Mouse (Mus musculus) hindbrain, embryonic 12.5 days (tissue): ENCODE data around the gene Doc2g. TPM values are rescaled to one million over a fixed set of nuclear protein-coding genes. Genes with fewer than 3 reads are reported as not detected.

Experiments
- ATAC-seq: fragments of 200-750 bp; cut with Nextera tagmentation; 2 replicates; pipeline ENCODE4 v1.8.0; 2017; ENCODE audit warnings: moderate TSS enrichment; ENCODE audit not compliant: low FRiP score
- H3K27ac ChIP-seq: fragments of 300-500 bp; sonication (generic); 2 replicates; pipeline ENCODE4 v1.5.1; 2016; ENCODE audit warnings: mild to moderate bottlenecking
- H3K27me3 ChIP-seq: fragments of 300-500 bp; sonication (generic); 2 replicates; pipeline ENCODE4 v1.6.1; 2016; ENCODE audit warnings: mild to moderate bottlenecking
- H3K36me3 ChIP-seq: fragments of 300-500 bp; sonication (generic); 2 replicates; pipeline ENCODE4 v1.6.1; 2016; ENCODE audit warnings: mild to moderate bottlenecking
- H3K4me1 ChIP-seq: fragments of 300-500 bp; sonication (generic); 2 replicates; pipeline ENCODE4 v1.6.1; 2016
- H3K4me2 ChIP-seq: fragments of 300-500 bp; sonication (generic); replicated peaks from 2 replicates; pipeline ENCODE4 v1.6.1; 2016; ENCODE audit warnings: mild to moderate bottlenecking
- H3K4me3 ChIP-seq: fragments of 300-500 bp; sonication (generic); 2 replicates; pipeline ENCODE4 v1.5.1; 2016; ENCODE audit warnings: mild to moderate bottlenecking
- H3K9ac ChIP-seq: fragments of 300-500 bp; sonication (generic); 2 replicates; pipeline ENCODE4 v1.6.1; 2016; ENCODE audit warnings: mild to moderate bottlenecking, moderate library complexity
- H3K9me3 ChIP-seq: fragments of 300-500 bp; sonication (generic); replicated peaks from 2 replicates; pipeline ENCODE4 v1.6.1; 2016; ENCODE audit warnings: mild to moderate bottlenecking
- WGBS: fragments of 180-500 bp; shearing (Covaris S2); methylation state at CpG from one replicate; pipeline ENCODE4 v1.1.7; 2016; 5-methylcytosine and 5-hydroxymethylcytosine counted together
- polyA plus RNA-seq: library from polyadenylated mRNA; unstranded; fragments of >200 nt; fragmentation: Nextera tagmentation; extraction: Ambion mirVana; gene quantifications from 2 replicates; pipeline ENCODE4 v1.2.1, GENCODE M21; 2016

Gene Doc2g
- polyA plus RNA-seq, 1 experiment from 2014 or later, result 5.8 TPM

GRCm38 (mm10) chr19:4004331-4004730 lies 1.2 kb downstream of the Doc2g start:
- Histone ChIP-seq H3K27ac (no peak overlapping the region), H3K4me2 (no peak overlapping the region), H3K9ac (no peak overlapping the region), H3K4me3 (no peak overlapping the region), H3K9me3 (no peaks in the 10 kb centered on the region), H3K27me3 (no peaks in the 10 kb centered on the region; the same call in 1 of the 2 replicates), H3K4me1 (peaks cover 8% of the 10 kb centered on the region), H3K36me3 (peaks cover 41% of the 10 kb centered on the region)
- no peak for ATAC-seq
- WGBS, result 85% methylated on average over 15 of the region's 15 CpGs

- Histone ChIP-seq H3K27me3 (no peaks in the 10 kb centered on the region; the same call in 1 of the 2 replicates), H3K9me3 (no peaks in the 10 kb centered on the region), H3K4me1 (peaks cover 8% of the 10 kb centered on the region), H3K4me3 (no peak overlapping the region), H3K36me3 (peaks cover 48% of the 10 kb centered on the region), H3K27ac (no peak overlapping the region), H3K9ac (no peak overlapping the region), H3K4me2 (no peak overlapping the region)
- WGBS, result 88% methylated on average over 9 of the region's 9 CpGs
- no peak for ATAC-seq
Observed at GRCm38 (mm10) chr19:4005091-4005490, 2.0 kb downstream of the Doc2g start.

GRCm38 (mm10) chr19:4005971-4006370 lies 2.9 kb downstream of the Doc2g start:
- Histone ChIP-seq H3K9me3 (no peaks in the 10 kb centered on the region), H3K27ac (no peak overlapping the region), H3K27me3 (no peaks in the 10 kb centered on the region; the same call in 1 of the 2 replicates), H3K4me3 (no peak overlapping the region), H3K9ac (no peak overlapping the region), H3K4me1 (peaks cover 6% of the 10 kb centered on the region), H3K36me3 (peaks cover 50% of the 10 kb centered on the region), H3K4me2 (no peak overlapping the region)
- 95% methylated on average over 8 of the region's 8 CpGs for WGBS
- ATAC-seq, result no peak

GRCm38 (mm10) chr19:4011086-4011485 lies 8.0 kb downstream of the Doc2g start:
- Histone ChIP-seq H3K27me3 (no peaks in the 10 kb centered on the region), H3K4me1 (peaks cover 7% of the 10 kb centered on the region), H3K4me3 (no peak overlapping the region), H3K9me3 (no peaks in the 10 kb centered on the region), H3K27ac (no peak overlapping the region), H3K36me3 (peaks cover 42% of the 10 kb centered on the region), H3K4me2 (peak overlapping the region; percentile 70; the same call in 1 of the 2 replicates), H3K9ac (no peak overlapping the region)
- ATAC-seq, result no peak
- WGBS, result 97% methylated on average over 5 of the region's 5 CpGs

GRCm38 (mm10) chr19:4012432-4013022 lies 9.4 kb downstream of the Doc2g start, which contains the start of gene Ndufv1:
Ndufv1 (minus strand) TSS chr19:4012806.
- peak within 1 kb of the TSS; percentile 76 for H3K9ac ChIP-seq
- ATAC-seq, result peak; percentile 99
- peak within 1 kb of the TSS; percentile 82 for H3K4me3 ChIP-seq
- no peaks in the 10 kb centered on the region for H3K9me3 ChIP-seq
- peak within 1 kb of the TSS; percentile 70 for H3K4me2 ChIP-seq
- peaks cover 28% of the 10 kb centered on the region for H3K36me3 ChIP-seq
- H3K27me3 ChIP-seq, result no peaks in the 10 kb centered on the region
- 0 out of 2 replicates have a peak within 1 kb of the TSS, but pooled peaks have one; percentile 40 for H3K27ac ChIP-seq
- H3K4me1 ChIP-seq, result peaks cover 7% of the 10 kb centered on the region
- WGBS, result under 1% methylated on average over 45 of the region's 45 CpGs

GRCm38 (mm10) chr19:4013066-4013465 lies 10.0 kb downstream of the Doc2g start:
- Histone ChIP-seq H3K27me3 (no peaks in the 10 kb centered on the region), H3K27ac (no peak overlapping the region), H3K4me1 (peaks cover 7% of the 10 kb centered on the region), H3K4me3 (peak overlapping the region; percentile 82), H3K4me2 (peak overlapping the region; percentile 48), H3K9ac (no peak overlapping the region), H3K36me3 (peaks cover 22% of the 10 kb centered on the region), H3K9me3 (no peaks in the 10 kb centered on the region)
- peak; percentile 46; the same call in 1 of the 2 replicates for ATAC-seq
- WGBS, result 17% methylated on average over 9 of the region's 9 CpGs

GRCm38 (mm10) chr19:4014802-4015201 lies 11.7 kb downstream of the Doc2g start:
- H3K36me3 ChIP-seq, result peaks cover 5% of the 10 kb centered on the region
- ATAC-seq, result no peak
- no peaks in the 10 kb centered on the region for H3K27me3 ChIP-seq
- H3K4me3 ChIP-seq, result no peak overlapping the region
- H3K9me3 ChIP-seq, result no peaks in the 10 kb centered on the region
- H3K9ac ChIP-seq, result no peak overlapping the region
- no peak overlapping the region for H3K4me2 ChIP-seq
- peaks cover 7% of the 10 kb centered on the region for H3K4me1 ChIP-seq
- no peak overlapping the region for H3K27ac ChIP-seq

- H3K4me2 ChIP-seq, result no peak overlapping the region
- H3K9ac ChIP-seq, result no peak overlapping the region
- H3K4me3 ChIP-seq, result no peak overlapping the region
- no peak overlapping the region for H3K27ac ChIP-seq
- ATAC-seq, result no peak
- WGBS, result 61% methylated on average over 5 of the region's 5 CpGs
- no peaks in the 10 kb centered on the region for H3K27me3 ChIP-seq
- no peaks in the 10 kb centered on the region for H3K36me3 ChIP-seq
- no peaks in the 10 kb centered on the region for H3K9me3 ChIP-seq
- peaks cover 7% of the 10 kb centered on the region for H3K4me1 ChIP-seq
Observed at GRCm38 (mm10) chr19:4015635-4016034, 12.5 kb downstream of the Doc2g start.

GRCm38 (mm10) chr19:4017921-4018587 lies 14.9 kb downstream of the Doc2g start:
- ATAC-seq, result no peak
- no peak overlapping the region for H3K4me2 ChIP-seq
- no peaks in the 10 kb centered on the region for H3K36me3 ChIP-seq
- no peaks in the 10 kb centered on the region; the same call in 1 of the 2 replicates for H3K4me1 ChIP-seq
- no peaks in the 10 kb centered on the region for H3K27me3 ChIP-seq
- no peak overlapping the region for H3K9ac ChIP-seq
- no peaks in the 10 kb centered on the region for H3K9me3 ChIP-seq
- no peak overlapping the region for H3K4me3 ChIP-seq
- no peak overlapping the region for H3K27ac ChIP-seq
- 67% methylated on average over 10 of the region's 10 CpGs for WGBS

GRCm38 (mm10) chr19:4018743-4019583 lies 15.8 kb downstream of the Doc2g start:
- Histone ChIP-seq H3K9ac (no peak overlapping the region), H3K4me2 (no peak overlapping the region), H3K4me3 (no peak overlapping the region), H3K27me3 (no peaks in the 10 kb centered on the region), H3K36me3 (no peaks in the 10 kb centered on the region), H3K9me3 (no peaks in the 10 kb centered on the region), H3K27ac (no peak overlapping the region), H3K4me1 (no peaks in the 10 kb centered on the region)
- 31% methylated on average over 18 of the region's 18 CpGs for WGBS
- ATAC-seq, result peak; percentile 52; the same call in 1 of the 2 replicates

- ATAC-seq, result no peak
- no peak overlapping the region for H3K4me3 ChIP-seq
- WGBS, result 78% methylated on average over 7 of the region's 7 CpGs
- H3K4me2 ChIP-seq, result no peak overlapping the region
- H3K36me3 ChIP-seq, result no peaks in the 10 kb centered on the region
- H3K27me3 ChIP-seq, result no peaks in the 10 kb centered on the region
- no peaks in the 10 kb centered on the region for H3K4me1 ChIP-seq
- no peak overlapping the region for H3K9ac ChIP-seq
- no peak overlapping the region for H3K27ac ChIP-seq
- peaks cover 4% of the 10 kb centered on the region; the same call in 1 of the 2 replicates for H3K9me3 ChIP-seq
Observed at GRCm38 (mm10) chr19:4023185-4023584, 20.1 kb downstream of the Doc2g start.

GRCm38 (mm10) chr19:4027576-4027975 lies 24.5 kb downstream of the Doc2g start:
- H3K27me3 ChIP-seq, result no peaks in the 10 kb centered on the region
- no peaks in the 10 kb centered on the region for H3K36me3 ChIP-seq
- H3K4me2 ChIP-seq, result no peak overlapping the region
- H3K9ac ChIP-seq, result no peak overlapping the region
- ATAC-seq, result no peak
- H3K27ac ChIP-seq, result no peak overlapping the region
- peaks cover 4% of the 10 kb centered on the region; the same call in 1 of the 2 replicates for H3K9me3 ChIP-seq
- H3K4me3 ChIP-seq, result no peak overlapping the region
- no peaks in the 10 kb centered on the region for H3K4me1 ChIP-seq
